Mouse (Mus musculus) ES-Bruce4 (cell line): ENCODE results near the gene Fam234a.

Experiments
- CTCF ChIP-seq: IDR thresholded peaks from one replicate; pipeline ENCODE4 v1.8.1; 2011; ENCODE audit warnings: low read depth, low read length
- EP300 ChIP-seq: IDR thresholded peaks from 2 replicates; pipeline ENCODE4 v1.6.1; 2011; ENCODE audit warnings: low read depth, low read length; ENCODE audit not compliant: insufficient read depth
- POLR2A ChIP-seq: IDR thresholded peaks from one replicate; pipeline ENCODE4 v1.8.1; 2011; ENCODE audit warnings: low read length; ENCODE audit not compliant: insufficient read depth

DNA sequence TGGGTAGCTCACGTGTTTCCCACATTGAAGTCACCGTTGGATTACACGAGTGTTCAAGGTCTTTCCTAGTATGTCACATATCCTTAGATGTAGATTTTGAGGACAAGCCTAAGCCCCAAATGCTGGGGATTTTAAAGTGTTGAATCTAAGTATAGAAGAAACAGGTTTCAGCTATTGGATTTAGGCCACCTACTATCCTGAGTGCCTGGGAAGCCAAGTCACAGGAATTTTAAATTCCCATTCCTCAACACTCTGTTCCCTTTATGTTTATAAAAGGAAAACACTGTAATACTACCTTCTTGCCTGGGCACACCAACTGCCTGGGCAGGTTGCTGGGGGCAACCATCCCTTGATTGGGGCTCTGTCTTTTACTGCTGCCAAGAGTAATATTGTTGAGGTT, 62.9 kb downstream of the Fam234a start:
- TF ChIP-seq CTCF (no peak), POLR2A (no peak), EP300 (no peak)
